Mouse (Mus musculus): ENCODE data around the gene Cd209g. TPM values are rescaled to one million over a fixed set of nuclear protein-coding genes. Genes with fewer than 3 reads are reported as not detected.

Gene Cd209g
- total RNA-seq, 1 experiment from 2014 or later, result 0.18 TPM

Other genes with a start within 250 kb of the Cd209g start
- gene Cd209b, start 207.3 kb upstream of the Cd209g start, total RNA-seq (2021), result 0.61 and 0.62 TPM in 2 replicates
- 0.21 TPM in 1 of 2 replicates, not detected in the other for gene Cd209c, start 179.4 kb upstream of the Cd209g start, total RNA-seq (2021)
- 0.88 and 1.6 TPM in 2 replicates for gene Cd209f, start 28.3 kb upstream of the Cd209g start, total RNA-seq (2021)
- gene Evi5l, start 32.5 kb downstream of the Cd209g start, total RNA-seq (2021), result 31.2 and 38.6 TPM in 2 replicates
- 4.7 and 5.2 TPM in 2 replicates for gene Prr36, start 83.4 kb downstream of the Cd209g start, total RNA-seq (2021)
- 18.0 and 18.6 TPM in 2 replicates for gene Lrrc8e, start 92.7 kb downstream of the Cd209g start, total RNA-seq (2021)
- gene Map2k7, start 104.6 kb downstream of the Cd209g start, total RNA-seq (2021), result 99.6 and 105 TPM in 2 replicates
- gene Gm49320, start 104.8 kb downstream of the Cd209g start, total RNA-seq (2021), result 1.1 and 3.0 TPM in 2 replicates
- 15.8 and 22.6 TPM in 2 replicates for gene Tgfbr3l, start 114.1 kb downstream of the Cd209g start, total RNA-seq (2021)
- gene Snapc2, start 119.0 kb downstream of the Cd209g start, total RNA-seq (2021), result 30.7 and 31.8 TPM in 2 replicates
- gene Ctxn1, start 125.2 kb downstream of the Cd209g start, total RNA-seq (2021), result 8.0 and 8.6 TPM in 2 replicates
- 107 and 120 TPM in 2 replicates for gene Timm44, start 141.8 kb downstream of the Cd209g start, total RNA-seq (2021)
- gene Ccl25, start 191.1 kb downstream of the Cd209g start, total RNA-seq (2021), result 18.8 and 20.2 TPM in 2 replicates
- 95.1 and 102 TPM in 2 replicates for gene Elavl1, start 191.3 kb downstream of the Cd209g start, total RNA-seq (2021)

Measured in adrenal gland, postnatal 25 days (tissue).